ENCODE assay signal across 8 mouse cellular contexts in the genomic region with DNA sequence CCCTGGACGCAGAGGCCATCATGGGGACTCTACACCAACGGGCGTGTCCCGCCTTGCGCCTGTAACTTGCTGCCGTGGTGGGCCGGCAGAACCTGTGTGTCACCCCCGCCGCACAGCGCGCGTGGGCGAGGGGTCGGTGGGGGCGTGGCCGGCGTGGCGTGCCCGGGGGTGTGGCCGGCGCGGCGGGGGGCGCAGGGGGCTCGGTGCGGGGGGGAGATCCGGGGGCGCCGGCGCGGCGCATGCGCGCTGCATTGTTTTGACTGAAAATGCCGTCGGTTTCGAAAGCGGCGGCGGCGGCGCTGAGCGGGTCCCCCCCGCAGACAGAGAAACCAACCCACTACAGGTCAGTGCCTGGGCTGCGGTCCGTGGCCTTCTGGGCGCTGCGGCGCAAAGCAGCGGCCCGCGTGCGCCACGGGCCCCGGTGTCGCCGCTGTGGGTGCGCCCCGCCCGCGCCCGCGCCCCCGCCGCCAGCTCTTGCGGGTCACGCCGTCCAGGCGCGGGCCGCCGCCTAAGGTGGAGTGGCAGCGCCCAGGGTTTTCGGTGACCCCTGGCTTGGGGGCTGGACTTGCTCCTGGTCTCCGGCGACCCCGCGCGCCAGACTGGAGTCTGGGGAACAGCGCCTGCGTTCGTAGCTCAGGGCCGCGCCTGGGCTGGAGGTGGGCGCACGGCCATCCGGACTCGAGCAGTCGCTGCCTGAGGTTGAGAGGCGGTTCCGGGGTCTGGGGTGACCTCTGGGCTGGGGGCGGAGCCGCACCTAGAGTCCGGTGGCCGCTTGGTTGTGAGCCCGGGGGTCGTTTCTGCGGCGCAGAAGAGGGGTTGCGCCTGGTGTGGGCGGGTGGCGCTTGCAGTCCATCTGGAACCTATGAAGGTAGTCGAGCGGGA. TPM values are rescaled to one million over a fixed set of nuclear protein-coding genes. Genes with fewer than 3 reads are reported as not detected.
DNase-seq lines count a peak whose midpoint lies in the region; ATAC-seq and TF ChIP-seq lines count a peak whose summit lies in the region.

Unkl (plus strand) TSS at position 248 of the 882 bp plus-strand sequence.

- H3K27ac ChIP-seq in embryonic facial prominence, embryonic 11.5 days (replicated peaks; ENCODE audit: low read depth, low read length), result peak within 1 kb of the TSS; percentile 60
- H3K27ac ChIP-seq in liver, adult 2 months (replicated peaks; ENCODE audit: insufficient read depth, low read depth, low read length), result peak within 1 kb of the TSS; percentile 63

- TF ChIP-seq POLR2A in liver, adult 2 months (IDR thresholded peaks at IDR 0.05; ENCODE audit: extremely low read depth, insufficient read depth, low read length), result no peak
- peak; percentile 92 for TF ChIP-seq POLR2A in myocyte (IDR thresholded peaks at IDR 0.05; ENCODE audit: insufficient read length, low read depth)

- peak within 1 kb of the TSS; percentile 92 for H3K4me3 ChIP-seq in embryonic facial prominence, embryonic 11.5 days (ENCODE audit: low read depth, low read length)
- peak within 1 kb of the TSS; percentile 81 for H3K4me3 ChIP-seq in liver, adult 2 months (ENCODE audit: insufficient read depth, low read depth, low read length)
- peak within 1 kb of the TSS; percentile 65 for H3K4me3 ChIP-seq in myocyte

- peak within 1 kb of the TSS; percentile 76 for H3K4me2 ChIP-seq in embryonic facial prominence, embryonic 11.5 days (ENCODE audit: low read depth, low read length)
- peak within 1 kb of the TSS; percentile 91 for H3K4me2 ChIP-seq in myocyte (ENCODE audit: low read depth)

- H3K36me3 ChIP-seq in embryonic facial prominence, embryonic 11.5 days (replicated peaks; ENCODE audit: control insufficient read depth, insufficient read depth, low read depth, low read length), result no peaks in the 10 kb centered on the region
- H3K36me3 ChIP-seq in liver, adult 2 months (ENCODE audit: control insufficient read depth, insufficient read depth, low read length), result peaks cover 2% of the 10 kb centered on the region; the same call in 1 of the 2 replicates
- peaks cover 8% of the 10 kb centered on the region for H3K36me3 ChIP-seq in myocyte (ENCODE audit: control insufficient read depth, insufficient read depth)

- WGBS in embryonic facial prominence, embryonic 11.5 days, result under 1% methylated on average over 60 of the region's 104 CpGs
- under 1% methylated on average over 78 of the region's 104 CpGs for WGBS in liver, adult 2 months

- H3ac ChIP-seq in myocyte (ENCODE audit: control insufficient read depth, insufficient read length), result peak within 1 kb of the TSS; percentile 63

- H3K79me2 ChIP-seq in liver, adult 2 months (ENCODE audit: control insufficient read depth, insufficient read depth, low read length), result peaks cover 43% of the 10 kb centered on the region
- peaks cover 35% of the 10 kb centered on the region for H3K79me2 ChIP-seq in myocyte (ENCODE audit: control insufficient read depth, insufficient read depth)

- H3K4me1 ChIP-seq in embryonic facial prominence, embryonic 11.5 days (ENCODE audit: control insufficient read depth, insufficient read depth, low read length), result no peaks in the 10 kb centered on the region
- H3K4me1 ChIP-seq in liver, adult 2 months (ENCODE audit: control insufficient read depth, insufficient read depth, low read length), result peaks cover 13% of the 10 kb centered on the region

- H3K27me3 ChIP-seq in embryonic facial prominence, embryonic 11.5 days (ENCODE audit: control insufficient read depth, insufficient read depth, low read length), result no peaks in the 10 kb centered on the region
- no peaks in the 10 kb centered on the region for H3K27me3 ChIP-seq in liver, adult 2 months (ENCODE audit: control insufficient read depth, insufficient read depth, low read length)
- no peaks in the 10 kb centered on the region for H3K27me3 ChIP-seq in myocyte (ENCODE audit: control insufficient read depth, insufficient read depth, insufficient read length)

- no peak for TF ChIP-seq CTCF in liver, adult 2 months (IDR thresholded peaks at IDR 0.05; ENCODE audit: low read depth, low read length)

- no peaks in the 10 kb centered on the region for H3K9me3 ChIP-seq in embryonic facial prominence, embryonic 11.5 days (replicated peaks; ENCODE audit: control insufficient read depth, low read length)

- DNase-seq in urinary bladder, adult 18-20 months (ENCODE audit: low spot score in 2 of 2), result peak; percentile 37 to 69
- DNase-seq in urinary bladder, postnatal 10 days (ENCODE audit: low spot score), result no peak
- DNase-seq in embryonic facial prominence, embryonic 11.5 days (ENCODE audit: low spot score), result peak; percentile 74
- peak; percentile 51 for DNase-seq in heart, adult 8-10 months (ENCODE audit: low spot score)
- DNase-seq in kidney, adult 8-10 months, result peak; percentile 30 to 45
- peak; percentile 24 for DNase-seq in liver, adult 2 months (ENCODE audit: extremely low read depth, low read depth, low spot score)
- DNase-seq in spleen, postnatal 36 days (ENCODE audit: low spot score in 2 of 2), result peak; percentile 73 to 78

- ATAC-seq in embryonic facial prominence, embryonic 11.5 days (replicated peaks; ENCODE audit: insufficient number of reproducible peaks, low FRiP score, low TSS enrichment, low read depth), result 0 out of 2 replicates have a peak, but pooled peaks have one; percentile 45

- H3K9ac ChIP-seq in embryonic facial prominence, embryonic 11.5 days (replicated peaks; ENCODE audit: low read length), result peak within 1 kb of the TSS; percentile 80
- peak within 1 kb of the TSS; percentile 96 for H3K9ac ChIP-seq in liver, adult 2 months (ENCODE audit: low read depth, low read length)

TF ChIP-seq in myocyte, 11 proteins besides CTCF, POLR2A, EP300 and RAD21:
- TF ChIP-seq MYOD1 (IDR thresholded peaks at IDR 0.05; ENCODE audit: control insufficient read depth in 1 of 3, insufficient read length in 2 of 3, low read depth in 2 of 3) (peak in 1 of 3 experiments; percentile 39), REST (IDR thresholded peaks at IDR 0.05; ENCODE audit: insufficient read depth, insufficient read length) (no peak), USF1 (IDR thresholded peaks at IDR 0.05; ENCODE audit: low read depth) (no peak), MAX (IDR thresholded peaks at IDR 0.05; ENCODE audit: low read depth) (no peak), TCF12 (IDR thresholded peaks at IDR 0.05; ENCODE audit: insufficient read depth, poor library complexity, severe bottlenecking) (no peak), CEBPB (IDR thresholded peaks at IDR 0.05; ENCODE audit: insufficient read depth, poor library complexity, severe bottlenecking) (no peak), MYOG (IDR thresholded peaks at IDR 0.05; ENCODE audit: control insufficient read depth in 1 of 3, insufficient read depth in 1 of 3, insufficient read length in 2 of 3, low read depth in 2 of 3) (no peak), E2F4 (IDR thresholded peaks at IDR 0.05; ENCODE audit: insufficient read depth) (no peak), POLR2AphosphoS2 (IDR thresholded peaks at IDR 0.05; ENCODE audit: insufficient read length, low read depth) (peak; percentile 87), TCF3 (IDR thresholded peaks at IDR 0.05; ENCODE audit: insufficient read length, low read depth) (no peak)

RNA-seq across cellular contexts. Expression of gene Unkl, which starts in this region (rescaled TPM):
- polyA plus RNA-seq in embryonic facial prominence, embryonic 11.5 days (2014; fragmentation: Nextera tagmentation; extraction: Ambion mirVana), result 4.3 and 5.0 TPM in 2 replicates
- total RNA-seq in heart, adult 8-10 months (2022), result 10 to 100 TPM in 1 of 4 experiments, 1 to 10 TPM in 3; 7.0 to 11.2 (median 7.9) TPM
- 9.4 and 10.4 TPM in 2 replicates for total RNA-seq in liver, adult 2 months (2014; rRNA removed)
- polyA plus RNA-seq in liver, adult 2 months (2012; rRNA removed), result 28.0 and 29.0 TPM in 2 replicates
- 1.9 TPM for polyA plus RNA-seq in myocyte (2012; fragmentation: generic; extraction: Trizol)
